Mouse (Mus musculus) testis, adult 2 months (tissue): Measurements from ENCODE around the gene Birc6.

Experiments used
- CTCF ChIP-seq: fragments of 200-500 bp; IDR thresholded peaks from 2 replicates; pipeline ENCODE4 v1.5.1; 2012; ENCODE audit warnings: low read depth, mild to moderate bottlenecking, inconsistent platforms, low read length, moderate library complexity; ENCODE audit not compliant: control insufficient read depth, insufficient read depth, insufficient replicate concordance
- POLR2A ChIP-seq: fragments of 200-500 bp; IDR thresholded peaks from 2 replicates; pipeline ENCODE4 v1.6.1; 2012; ENCODE audit warnings: low read depth, mild to moderate bottlenecking, inconsistent platforms, low read length, moderate library complexity; ENCODE audit not compliant: control insufficient read depth

- TF ChIP-seq CTCF (no peak), POLR2A (no peak)
These were observed 187.6 kb downstream of the Birc6 start for GRCm38 (mm10) chr17:74715724-74716123.
